Mouse (Mus musculus) C3H10T1/2 (cell line): ENCODE measurements around the gene Trappc6b. TPM values are rescaled to one million over a fixed set of nuclear protein-coding genes. Genes with fewer than 3 reads are reported as not detected.

ENCODE experiments used
- polyA plus RNA-seq, 2 experiments: library from polyadenylated mRNA; unstranded; fragments of >200 nt; fragmentation: generic; extraction: Trizol; gene quantifications; one replicate each; pipeline ENCODE4 v1.2.1; 2012; ENCODE audit warnings: missing spikeins in 2 of 2

Gene Trappc6b
- 10 to 100 TPM in 1 of 2 experiments, 1 to 10 TPM in 1; 2.7 to 26.2 TPM for polyA plus RNA-seq

GRCm38 (mm10) chr12:59060993-59061595, at the start of gene Trappc6b:
TSS of gene Trappc6b (minus strand) at chr12:59061472.

DNA sequence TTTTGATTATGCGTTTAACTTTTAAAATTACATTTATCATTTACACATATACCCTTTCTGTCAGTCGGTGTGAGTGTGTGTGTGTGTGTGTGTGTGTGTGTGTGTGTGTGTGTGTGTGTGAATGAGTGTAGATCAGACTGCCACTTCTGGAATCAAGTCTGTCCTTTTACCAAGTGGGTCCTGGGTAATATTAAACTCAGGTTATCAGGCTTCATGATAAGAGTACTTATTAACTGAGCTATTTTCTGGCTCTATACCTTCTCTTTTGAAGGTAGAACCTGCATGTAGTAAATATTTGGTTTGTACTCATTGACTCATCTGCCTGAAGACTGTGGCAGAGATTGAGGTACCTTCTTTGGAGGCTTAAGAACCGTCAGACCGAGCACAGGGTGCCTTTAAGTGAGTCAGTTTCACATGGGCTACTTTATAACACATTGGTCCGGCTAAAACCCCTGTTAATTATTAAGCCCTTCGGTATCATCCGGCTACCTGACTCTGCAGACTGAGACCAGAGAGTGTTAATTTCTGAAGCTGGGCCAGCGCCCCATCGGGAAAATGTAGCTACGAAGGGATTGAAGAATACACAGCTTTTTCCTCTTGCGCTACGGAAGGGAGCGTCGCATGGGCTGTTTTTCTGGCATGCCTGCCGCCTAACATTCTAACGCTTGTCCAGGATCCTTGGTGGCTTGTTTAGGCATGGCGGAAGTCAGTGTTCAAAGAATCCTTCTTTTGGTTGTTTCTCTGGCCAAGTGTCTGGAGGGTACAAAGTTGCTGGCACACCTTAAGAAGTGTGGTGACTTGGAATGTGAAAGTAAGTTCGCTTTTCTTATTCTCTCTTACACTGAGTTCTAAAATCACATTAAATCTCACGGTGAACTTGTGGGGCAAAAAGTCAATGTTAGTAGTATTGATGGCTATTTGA, 34.1 kb upstream of the Trappc6b start, which contains the start of gene Mia2:
TSS of gene Mia2 (plus strand) at position 696 of the 922 bp plus-strand sequence.

GRCm38 (mm10) chr12:59066448-59067077, 5.3 kb upstream of the Trappc6b start, which contains the start of gene Pnn:
TSS of gene Pnn (plus strand) at chr12:59066884.

GRCm38 (mm10) chr12:59013234-59013633, 48.0 kb downstream of the Trappc6b start, which contains the start of gene Gemin2:
TSS of gene Gemin2 (plus strand) at chr12:59013393.

GRCm38 (mm10) chr12:59011844-59012709, 49.2 kb downstream of the Trappc6b start, which contains the start of gene Sec23a:
TSS of gene Sec23a (minus strand) at chr12:59012017.

Other genes with a start within 250 kb of the Trappc6b start
- 10 to 100 TPM in 1 of 2 experiments, 1 to 10 TPM in 1; 1.0 to 11.9 TPM for gene Sec23a, start 49.5 kb downstream of the Trappc6b start, polyA plus RNA-seq
- 1 to 10 TPM; 2.4 to 5.0 TPM for gene Gemin2, start 48.1 kb downstream of the Trappc6b start, polyA plus RNA-seq
- gene Pnn, start 5.4 kb upstream of the Trappc6b start, polyA plus RNA-seq = 1 to 10 TPM; 1.4 to 8.0 TPM
- gene Mia2, start 34.3 kb upstream of the Trappc6b start, polyA plus RNA-seq = 1 to 10 TPM; 1.1 to 9.1 TPM
- 1 to 10 TPM; 1.2 to 3.0 TPM for gene Fbxo33, start 158.3 kb upstream of the Trappc6b start, polyA plus RNA-seq